Mouse (Mus musculus) stomach, embryonic 15.5 days (tissue): Measurements from ENCODE around the gene Ifna12. TPM values are rescaled to one million over a fixed set of nuclear protein-coding genes. Genes with fewer than 3 reads are reported as not detected.

Source experiments
- polyA plus RNA-seq: library from polyadenylated mRNA; unstranded; fragments of >200 nt; fragmentation: Nextera tagmentation; extraction: Ambion mirVana; gene quantifications from 2 replicates; pipeline ENCODE4 v1.2.1, GENCODE M21; 2015

Ifna12 gene
- polyA plus RNA-seq, 1 experiment from 2014 or later: not detected

Other genes starting within 250 kb of the Ifna12 start
- gene Hacd4, start 164.4 kb downstream of the Ifna12 start, polyA plus RNA-seq: 12.0 and 13.4 TPM in 2 replicates
- gene Ifnb1, start 80.6 kb downstream of the Ifna12 start, polyA plus RNA-seq: not detected in 2 replicates
- not detected in 2 replicates for gene Ifna15, start 45.1 kb downstream of the Ifna12 start, polyA plus RNA-seq
- not detected in 2 replicates for gene Ifna14, start 31.6 kb downstream of the Ifna12 start, polyA plus RNA-seq
- not detected in 2 replicates for gene Ifna9, start 11.0 kb downstream of the Ifna12 start, polyA plus RNA-seq
- gene C87499, start 31.0 kb upstream of the Ifna12 start, polyA plus RNA-seq: not detected in 2 replicates
- gene Ifna13, start 41.1 kb upstream of the Ifna12 start, polyA plus RNA-seq: not detected in 2 replicates
- gene Ifna16, start 73.5 kb upstream of the Ifna12 start, polyA plus RNA-seq: not detected in 2 replicates
- gene Ifna2, start 80.5 kb upstream of the Ifna12 start, polyA plus RNA-seq: not detected in 2 replicates
- not detected in 2 replicates for gene Ifnab, start 88.0 kb upstream of the Ifna12 start, polyA plus RNA-seq
- 0.49 and 1.0 TPM in 2 replicates for gene Gm26566, start 118.4 kb upstream of the Ifna12 start, polyA plus RNA-seq
- 87.8 and 88.8 TPM in 2 replicates for gene Klhl9, start 119.1 kb upstream of the Ifna12 start, polyA plus RNA-seq
- gene Gm13271, start 151.5 kb upstream of the Ifna12 start, polyA plus RNA-seq: not detected in 2 replicates
- 0.23 and 0.33 TPM in 2 replicates for gene Gm13283, start 156.7 kb upstream of the Ifna12 start, polyA plus RNA-seq
- gene Gm13290, start 170.5 kb upstream of the Ifna12 start, polyA plus RNA-seq: 0.30 and 0.70 TPM in 2 replicates
- not detected in 2 replicates for gene Gm13289, start 173.5 kb upstream of the Ifna12 start, polyA plus RNA-seq
- 0.35 TPM in 1 of 2 replicates, not detected in the other for gene Gm13272, start 176.5 kb upstream of the Ifna12 start, polyA plus RNA-seq
- gene Ifnz, start 178.8 kb upstream of the Ifna12 start, polyA plus RNA-seq: 0.30 and 0.41 TPM in 2 replicates
- not detected in 2 replicates for gene Gm13276, start 182.3 kb upstream of the Ifna12 start, polyA plus RNA-seq
- gene Gm13277, start 185.3 kb upstream of the Ifna12 start, polyA plus RNA-seq: not detected in 2 replicates
- gene Gm13278, start 188.2 kb upstream of the Ifna12 start, polyA plus RNA-seq: not detected in 2 replicates
- gene Gm13275, start 191.1 kb upstream of the Ifna12 start, polyA plus RNA-seq: not detected in 2 replicates
- not detected in 2 replicates for gene Gm13279, start 194.0 kb upstream of the Ifna12 start, polyA plus RNA-seq
- gene Gm13285, start 196.3 kb upstream of the Ifna12 start, polyA plus RNA-seq: 0.94 and 1.3 TPM in 2 replicates
- 0.41 TPM in 1 of 2 replicates, not detected in the other for gene Gm13287, start 199.9 kb upstream of the Ifna12 start, polyA plus RNA-seq
- not detected in 2 replicates for gene Gm13288, start 202.2 kb upstream of the Ifna12 start, polyA plus RNA-seq
- gene Ifna7, start 212.9 kb upstream of the Ifna12 start, polyA plus RNA-seq: not detected in 2 replicates
- not detected in 2 replicates for gene Ifna11, start 216.6 kb upstream of the Ifna12 start, polyA plus RNA-seq
- not detected in 2 replicates for gene Ifna6, start 224.0 kb upstream of the Ifna12 start, polyA plus RNA-seq
- not detected in 2 replicates for gene Ifna5, start 232.1 kb upstream of the Ifna12 start, polyA plus RNA-seq
- gene Ifna4, start 238.5 kb upstream of the Ifna12 start, polyA plus RNA-seq: not detected in 2 replicates
- not detected in 2 replicates for gene Ifna1, start 246.7 kb upstream of the Ifna12 start, polyA plus RNA-seq